Mouse (Mus musculus) adrenal gland, adult (tissue): Measurements from ENCODE around the gene Dock1.

Source experiments
- DNase-seq, 2 experiments: peaks; one replicate each; pipeline ENCODE4 v3.0.0; 2022 to 2023; ENCODE audit warnings: low spot score in 1 of 2; ENCODE audit not compliant: inconsistent age in 2 of 2

Gene Dock1

DNA sequence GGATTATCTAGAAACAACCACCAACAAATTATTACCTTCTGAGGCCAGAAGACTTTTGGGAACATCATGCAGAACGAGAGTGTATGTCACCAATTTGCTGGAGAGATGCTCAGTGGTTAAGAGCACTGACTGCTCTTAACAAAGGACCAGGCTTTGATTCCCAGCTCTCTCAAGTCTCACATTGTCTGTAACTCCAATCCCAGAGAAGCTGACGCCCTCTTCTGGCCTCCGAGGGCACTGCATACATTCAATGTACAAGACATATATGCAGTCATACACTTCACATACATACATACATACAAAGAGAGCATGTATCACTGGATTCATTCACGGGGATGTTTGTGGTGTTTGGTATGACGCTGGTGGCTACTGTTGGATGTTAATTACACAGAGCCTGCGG lies 271.4 kb downstream of the Dock1 start:
- DNase-seq = no peak

DNA sequence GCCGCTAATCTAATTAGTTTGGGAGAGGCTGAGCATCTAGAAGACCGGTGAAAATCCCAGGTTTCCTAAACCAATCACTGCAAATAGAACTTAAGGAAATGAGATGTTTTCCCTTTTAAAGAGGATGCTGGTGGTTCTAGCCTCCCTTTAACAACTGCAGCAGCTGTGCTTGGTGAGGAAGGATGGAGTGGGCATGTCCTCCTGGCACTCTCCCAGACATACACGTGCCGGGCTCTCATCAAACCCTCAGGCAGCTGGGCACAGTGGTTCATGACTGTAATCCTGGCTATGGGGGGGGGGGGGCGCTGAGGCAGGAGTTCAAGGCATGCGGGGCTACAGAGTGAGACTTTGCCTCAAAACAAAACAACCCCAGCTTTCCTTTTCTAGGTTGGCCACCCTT lies 272.6 kb downstream of the Dock1 start:
- DNase-seq = no peak

DNA sequence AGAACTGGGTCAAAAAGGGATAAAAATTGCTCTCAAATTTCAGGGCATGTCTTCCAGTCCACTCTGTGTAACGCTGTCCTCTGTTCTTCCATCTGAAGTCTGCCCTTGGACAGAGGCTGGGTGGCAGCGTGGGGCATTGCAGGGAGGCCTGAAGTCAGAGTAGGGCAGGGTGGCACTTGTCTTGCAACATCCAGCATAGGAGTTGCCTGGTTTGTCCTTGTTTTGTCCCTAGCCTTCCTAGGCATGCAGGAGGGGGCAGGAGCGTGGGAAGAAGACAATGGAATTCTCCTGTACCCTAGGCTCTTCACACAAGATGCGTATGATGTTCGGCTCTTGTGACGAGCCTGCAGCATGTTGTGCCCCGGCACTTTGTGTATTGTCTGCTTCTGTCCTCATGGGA lies 273.2 kb downstream of the Dock1 start:
- DNase-seq = peak; percentile 46 to 86

DNA sequence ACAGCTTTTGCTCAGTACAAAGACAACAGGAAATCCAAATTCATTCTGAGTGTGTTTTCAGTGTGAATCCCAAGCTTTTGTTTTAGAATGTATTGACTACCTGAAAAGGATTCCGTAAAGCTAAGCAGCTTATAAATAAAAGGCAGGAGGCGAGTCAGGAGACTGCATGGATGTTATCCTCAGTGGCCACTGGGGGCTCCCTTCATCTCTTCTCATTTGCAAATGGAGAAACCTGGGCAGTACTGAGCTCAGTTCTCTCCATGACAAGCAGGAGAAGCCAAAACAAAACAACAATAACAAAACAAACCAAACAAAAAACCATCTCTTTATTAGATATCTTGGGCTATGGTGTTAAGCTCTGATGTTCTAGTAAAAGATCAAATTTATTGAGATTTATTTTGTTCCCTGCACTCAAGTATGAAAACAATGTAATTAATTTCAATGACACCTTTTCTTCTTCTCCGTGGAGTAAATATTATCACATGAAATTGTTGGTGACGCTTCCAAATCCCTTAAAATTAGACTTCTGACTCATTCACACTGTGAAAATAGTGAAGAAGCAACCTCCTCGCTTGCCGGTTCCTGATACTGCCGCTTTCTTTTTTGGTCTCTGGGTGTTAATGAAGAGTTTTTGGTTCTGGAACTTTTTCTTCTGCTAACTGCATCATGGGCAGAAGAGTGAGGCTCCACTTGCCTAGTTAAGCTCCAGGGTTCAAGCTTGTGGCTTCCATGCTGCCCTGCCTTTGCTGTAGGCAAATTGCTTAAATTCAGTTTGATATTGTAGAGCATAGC lies 275.7 kb downstream of the Dock1 start:
- DNase-seq = no peak

DNA sequence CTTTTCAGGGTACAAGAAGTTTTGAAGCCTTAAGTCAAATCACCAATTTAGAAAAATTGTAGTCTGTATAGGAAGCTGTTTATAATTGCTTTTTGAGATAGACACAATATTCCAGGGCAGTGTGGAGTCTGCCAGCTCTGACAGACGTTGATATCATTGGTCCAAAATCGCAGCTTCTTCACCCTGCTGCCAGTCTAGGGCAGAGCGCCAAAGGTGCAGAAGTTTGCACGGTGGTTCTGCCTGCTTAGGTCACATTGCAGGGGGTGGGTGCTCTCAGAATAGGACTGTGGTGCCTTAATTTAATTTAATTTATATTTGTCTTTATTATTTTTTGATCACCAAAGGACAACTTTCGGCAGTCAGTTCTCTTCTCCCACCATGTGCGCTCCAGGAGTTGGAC lies 288.6 kb downstream of the Dock1 start:
- no peak for DNase-seq

DNA sequence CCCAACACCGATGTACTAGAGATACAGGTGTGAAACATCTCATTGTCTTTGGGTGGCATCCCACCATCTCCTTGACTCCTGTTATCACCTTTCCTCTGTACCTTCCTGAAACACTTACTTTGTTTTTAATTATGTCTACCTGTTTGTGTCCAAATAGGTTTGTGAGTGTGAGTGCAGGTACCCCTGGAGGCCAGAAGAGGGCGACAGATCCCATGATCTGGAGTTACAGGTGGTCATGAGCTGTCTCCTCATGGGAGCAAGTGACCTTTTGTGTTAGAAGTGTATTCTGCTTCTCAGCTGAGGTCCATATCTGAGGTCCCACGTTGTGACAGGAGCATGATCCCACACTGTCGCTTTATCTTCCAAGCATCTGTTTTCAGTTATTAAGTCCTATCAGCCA lies 290.4 kb downstream of the Dock1 start:
- peak in 1 of 2 experiments; percentile 69 for DNase-seq

DNA sequence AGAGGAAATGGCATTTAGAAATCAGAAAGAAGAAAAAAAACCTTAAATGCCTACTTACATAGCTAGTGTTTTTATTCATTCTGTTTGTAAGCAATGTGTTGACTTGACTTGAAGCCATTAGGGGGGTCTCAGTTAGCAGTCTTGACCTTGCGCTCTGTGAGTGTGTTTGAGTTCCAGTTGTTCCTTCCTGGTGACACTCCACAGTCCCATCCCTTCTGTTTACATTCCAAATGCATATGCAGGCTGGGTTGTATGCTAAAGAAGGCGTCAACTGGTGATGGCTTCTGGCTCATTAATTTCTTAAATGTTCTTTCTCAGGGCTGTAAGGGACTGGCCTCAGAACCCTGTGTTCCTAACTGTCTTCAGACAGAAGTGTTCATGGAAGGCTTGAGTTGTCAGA lies 291.2 kb downstream of the Dock1 start:
- no peak for DNase-seq

DNA sequence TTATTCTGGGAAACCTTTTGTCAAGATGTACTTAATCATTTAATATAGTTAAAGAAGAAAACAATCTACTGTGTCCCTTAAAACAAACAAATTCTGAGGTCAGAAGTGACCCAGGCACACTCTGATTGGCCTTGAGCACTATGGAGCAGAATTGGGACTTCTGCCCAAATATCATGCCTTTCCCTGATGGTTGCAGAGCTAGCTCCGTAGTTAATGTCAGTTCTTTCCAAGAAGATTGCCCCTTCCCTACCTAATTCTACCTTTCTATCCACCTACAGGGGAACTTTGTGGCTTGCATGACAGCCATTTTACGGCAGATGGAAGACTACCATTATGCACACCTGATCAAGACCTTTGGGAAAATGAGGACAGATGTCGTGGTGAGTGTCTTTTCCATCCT lies 319.8 kb downstream of the Dock1 start:
- DNase-seq = peak in 1 of 2 experiments; percentile 64

DNA sequence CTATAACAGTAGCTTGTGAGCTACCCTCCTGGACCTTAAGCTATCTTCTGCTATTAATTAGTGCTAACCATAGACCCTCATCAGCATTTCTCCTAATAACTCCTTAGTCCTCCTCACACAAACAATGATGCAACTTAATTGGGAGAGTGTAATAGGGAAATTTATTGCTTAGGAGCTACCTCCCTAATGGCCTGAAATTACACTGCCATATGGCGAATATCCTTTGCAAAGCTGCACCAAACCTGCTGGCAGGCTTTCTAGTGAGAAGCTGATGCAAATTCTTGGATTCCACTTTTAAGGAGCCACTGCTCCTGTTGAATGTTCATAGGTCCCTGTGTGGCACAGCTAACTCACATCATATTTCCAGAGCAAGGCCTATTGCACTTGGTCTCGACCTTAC lies 320.5 kb downstream of the Dock1 start:
- DNase-seq = no peak

DNA sequence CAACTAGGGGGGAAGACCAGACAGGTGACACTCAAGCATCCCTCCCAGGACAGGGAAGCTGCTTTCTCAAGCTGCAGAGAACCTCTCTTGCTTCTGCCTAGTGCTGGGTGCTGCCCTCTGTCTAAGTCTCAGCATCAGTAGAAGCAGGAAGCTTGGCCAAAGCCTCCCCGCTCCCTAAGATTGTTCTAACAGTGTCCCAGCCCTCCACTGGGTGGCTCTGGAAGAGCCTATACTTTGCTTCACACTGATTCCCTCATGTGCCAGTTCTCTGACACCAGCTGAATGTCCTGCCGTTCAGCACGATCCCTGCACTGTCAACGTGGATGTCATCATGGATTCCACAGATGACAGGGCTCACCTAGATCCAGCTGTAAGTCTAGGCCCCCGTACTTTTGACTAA lies 324.5 kb downstream of the Dock1 start:
- no peak for DNase-seq

DNA sequence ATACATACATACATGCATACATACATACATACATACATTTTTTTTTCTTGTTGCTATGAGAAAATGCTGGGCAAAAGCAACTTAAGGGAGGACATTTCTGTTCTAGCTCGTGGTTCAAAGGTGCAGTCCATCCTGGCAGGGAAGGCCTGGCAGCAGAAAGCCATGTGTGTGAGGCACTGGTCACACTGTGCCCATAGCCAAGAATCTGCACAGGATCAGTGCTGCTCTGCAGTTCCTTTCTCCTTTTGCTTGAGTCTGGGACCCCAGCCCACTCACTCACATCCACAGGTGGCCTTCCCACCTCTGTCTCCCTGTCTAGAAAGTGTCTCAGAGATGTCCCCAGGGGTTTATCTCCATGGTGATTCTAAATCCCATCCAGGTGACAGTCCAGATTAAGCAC lies 331.8 kb downstream of the Dock1 start:
- no peak for DNase-seq

DNA sequence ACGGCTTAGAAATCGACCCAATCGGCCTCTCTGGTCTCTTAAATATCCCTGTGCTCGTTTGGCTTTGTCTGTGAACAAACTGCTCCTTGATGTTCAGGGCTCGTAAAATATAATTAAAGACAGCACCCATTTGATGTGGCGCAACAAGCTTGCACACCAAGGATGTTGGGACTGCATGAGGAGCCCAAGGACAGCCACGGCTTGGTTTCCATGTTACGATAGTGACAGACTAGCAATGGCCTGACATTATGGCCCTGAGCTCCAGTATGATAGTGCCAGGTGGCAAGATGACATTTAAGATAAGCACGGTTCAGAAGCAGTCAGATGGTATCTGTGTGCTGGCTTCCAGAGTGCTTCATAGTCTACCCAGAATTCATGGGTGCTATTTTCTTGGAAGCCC lies 332.4 kb downstream of the Dock1 start:
- peak; percentile 72 to 90 for DNase-seq

DNA sequence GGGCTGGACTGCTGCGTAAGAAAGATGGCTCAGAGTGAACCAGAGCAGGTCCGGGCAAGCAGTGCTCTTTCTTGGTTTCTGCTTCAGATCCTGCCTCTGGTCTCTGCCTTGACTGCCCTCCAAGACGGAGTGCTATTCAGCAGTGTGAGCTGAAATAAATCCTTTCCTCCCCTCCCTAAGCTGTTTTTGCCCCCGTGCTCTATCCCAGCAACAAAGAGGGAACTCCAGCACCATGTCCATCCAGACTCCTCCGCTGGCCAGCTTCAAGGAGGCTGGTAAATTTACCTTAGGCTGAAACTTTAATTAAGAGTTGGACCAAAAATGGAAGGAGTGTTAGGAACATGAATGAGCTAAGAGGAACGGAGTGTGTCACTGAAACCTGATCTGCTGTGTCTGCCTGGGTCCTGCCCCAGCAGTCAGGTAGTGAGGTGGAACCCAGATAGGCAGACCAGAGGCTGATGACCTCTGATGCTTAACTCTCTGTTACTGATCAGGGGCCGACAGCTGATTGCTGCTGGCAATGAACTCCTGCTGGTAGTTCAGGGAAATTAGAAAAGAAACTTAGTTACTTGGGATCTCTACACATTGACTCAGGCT lies 335.6 kb downstream of the Dock1 start:
- no peak for DNase-seq

DNA sequence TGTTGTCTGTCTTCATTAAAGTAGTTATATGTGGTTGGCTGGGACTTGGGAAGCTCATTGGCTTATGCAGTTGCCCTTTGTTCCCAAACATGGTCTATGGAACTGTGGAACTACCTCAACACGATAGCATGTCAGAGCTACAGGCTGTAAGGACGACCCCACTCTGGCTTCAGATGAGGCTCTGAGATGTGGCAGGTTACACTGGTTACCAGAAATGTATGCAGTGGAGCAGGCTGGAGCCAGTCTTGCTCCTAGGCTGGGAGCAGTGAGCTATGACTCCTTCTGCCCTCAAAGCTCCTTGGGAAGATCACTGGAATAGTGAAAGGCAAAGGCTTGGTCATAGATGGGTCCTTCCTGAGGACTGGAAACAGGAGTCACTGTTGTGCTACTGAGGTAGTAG lies 337.6 kb downstream of the Dock1 start:
- DNase-seq = no peak

DNA sequence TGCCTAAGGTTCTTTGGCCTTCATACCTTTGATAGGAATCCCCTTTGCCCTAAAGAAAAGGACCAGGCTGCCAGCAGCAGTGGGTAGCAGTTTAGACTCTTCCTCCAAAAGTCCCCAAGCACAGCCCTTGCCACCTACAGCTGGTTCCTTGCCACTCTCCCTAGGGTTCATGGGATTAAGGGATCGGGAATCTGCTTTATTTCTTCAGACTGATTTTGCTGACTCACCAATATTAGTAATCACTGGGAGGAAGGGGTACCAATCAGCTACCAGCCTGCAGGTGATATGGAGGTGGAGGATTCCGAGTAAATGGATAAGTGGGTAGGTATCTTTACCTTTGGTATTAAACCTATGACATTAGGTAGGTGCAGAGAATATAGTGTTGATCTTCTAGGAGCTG lies 340.5 kb downstream of the Dock1 start:
- no peak for DNase-seq

DNA sequence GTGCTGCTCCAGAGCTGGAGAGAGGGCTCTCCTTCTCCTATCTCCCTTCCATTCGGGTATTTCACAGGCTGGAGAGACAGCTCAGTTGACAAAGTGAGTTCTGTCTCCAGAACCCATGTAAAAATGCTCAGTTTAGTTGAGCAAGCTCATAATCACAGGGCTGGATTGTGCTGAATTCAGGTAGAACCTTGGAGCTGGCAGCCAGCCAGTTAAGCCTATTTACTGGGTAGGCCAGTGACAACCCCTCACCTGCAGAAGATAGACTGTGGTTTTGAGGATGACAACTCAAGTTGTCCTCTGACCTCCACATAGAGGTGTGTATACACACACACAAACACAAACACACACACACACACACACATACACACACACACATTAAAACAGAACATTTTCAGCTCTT lies 347.1 kb downstream of the Dock1 start:
- no peak for DNase-seq

DNA sequence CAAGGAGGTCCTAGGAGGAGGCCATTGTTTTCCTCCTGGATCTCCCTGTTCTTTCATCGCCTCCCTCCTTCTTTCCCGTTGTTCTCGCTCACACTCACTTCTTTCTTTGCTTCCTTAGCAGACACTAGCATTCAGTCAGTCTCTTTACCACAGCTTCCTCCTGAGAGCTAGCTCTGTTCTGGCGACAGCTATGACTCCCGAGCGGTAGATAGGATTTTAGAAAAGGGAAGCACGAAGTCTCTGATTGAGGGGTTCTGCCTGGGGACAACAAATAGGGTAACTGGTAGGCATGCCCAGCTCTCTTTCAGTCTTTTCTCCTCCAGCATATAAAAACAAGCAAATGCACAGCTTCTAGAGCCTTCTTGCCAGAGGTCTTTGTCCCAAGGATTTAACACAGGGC lies 350.3 kb downstream of the Dock1 start:
- DNase-seq = no peak

DNA sequence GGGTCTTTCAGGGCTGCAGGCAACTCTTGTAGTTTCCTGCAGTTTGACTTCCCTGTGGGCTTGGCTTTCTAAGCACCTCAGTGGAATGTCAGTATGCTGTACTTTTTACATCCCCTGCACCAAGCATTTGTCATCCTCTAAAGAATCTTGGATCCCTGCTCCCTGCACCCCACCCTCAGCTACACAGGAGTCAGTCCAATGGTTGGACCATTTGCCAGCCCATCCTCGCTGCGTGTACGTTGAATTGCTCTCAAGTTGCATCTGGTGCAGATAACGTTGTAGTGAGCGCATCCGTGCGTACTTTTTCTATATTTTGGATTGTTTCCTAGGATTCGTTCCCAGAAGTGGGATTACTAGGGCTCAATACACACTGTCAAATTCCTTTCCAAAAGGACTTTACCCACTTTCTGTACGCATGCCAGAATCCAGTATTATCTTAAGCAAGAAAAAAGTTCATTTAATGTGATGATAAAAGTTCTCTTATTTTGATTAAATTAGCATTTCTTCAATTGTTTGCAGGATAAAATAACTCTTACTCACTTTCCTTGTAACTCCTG lies 351.2 kb downstream of the Dock1 start:
- DNase-seq = no peak

DNA sequence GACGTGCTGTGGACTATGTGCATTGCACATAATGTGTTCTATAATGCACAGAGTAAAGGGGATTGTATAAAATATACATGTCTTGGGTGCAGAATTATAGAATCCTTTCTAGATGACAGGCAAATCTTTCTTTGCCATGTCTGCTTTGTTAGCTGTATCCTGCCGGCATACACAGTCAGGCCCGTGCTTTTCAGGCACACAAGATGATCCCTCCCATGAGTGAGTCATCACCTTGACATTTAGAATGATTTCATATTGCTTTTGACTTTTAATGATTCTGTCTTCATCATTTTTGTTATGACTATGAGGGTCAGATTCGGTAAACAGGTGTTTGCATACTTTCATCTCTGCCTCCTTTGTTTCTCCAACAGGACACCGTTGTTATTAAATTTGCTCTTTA lies 354.1 kb downstream of the Dock1 start:
- DNase-seq = peak; percentile 68 to 82

DNA sequence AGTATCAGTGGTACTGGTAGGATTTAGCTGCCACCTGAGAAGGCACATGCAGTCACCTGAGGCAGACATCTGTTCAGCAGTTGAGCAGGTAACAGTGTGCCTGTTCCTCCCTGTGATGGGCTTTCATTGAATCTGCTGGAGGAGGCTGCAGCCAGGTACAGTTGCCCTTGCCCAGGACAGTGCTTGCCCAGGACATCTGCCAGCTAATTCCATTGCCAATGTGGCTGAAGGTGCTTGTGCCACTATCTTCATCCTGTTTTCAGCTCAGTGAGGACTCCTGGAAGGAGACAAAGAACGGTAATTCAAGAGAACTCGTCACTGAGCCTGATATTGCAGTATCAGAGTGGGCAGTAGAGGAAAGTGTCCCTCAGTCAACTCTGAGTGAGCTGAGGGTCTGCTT lies 358.3 kb downstream of the Dock1 start:
- no peak for DNase-seq

DNA sequence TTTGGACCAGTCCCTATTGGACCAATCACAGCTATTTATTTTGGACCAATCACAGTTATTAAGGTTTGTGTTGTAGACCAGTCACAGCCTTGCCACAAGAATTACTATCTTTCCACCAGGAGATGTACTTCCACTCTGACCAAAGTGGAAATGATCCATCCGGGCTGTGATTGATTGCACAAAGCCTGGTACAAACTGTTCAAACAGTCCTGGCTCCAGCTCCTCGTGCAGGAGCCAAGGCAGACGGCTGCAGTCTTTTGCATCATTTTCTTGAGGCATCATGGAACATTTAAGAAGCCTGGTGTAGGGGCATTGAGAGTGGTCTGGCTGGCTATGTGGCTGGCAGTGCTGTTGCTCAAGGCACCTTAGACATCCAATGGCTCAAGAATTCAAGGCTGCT lies 358.7 kb downstream of the Dock1 start:
- peak; percentile 79 to 85 for DNase-seq

DNA sequence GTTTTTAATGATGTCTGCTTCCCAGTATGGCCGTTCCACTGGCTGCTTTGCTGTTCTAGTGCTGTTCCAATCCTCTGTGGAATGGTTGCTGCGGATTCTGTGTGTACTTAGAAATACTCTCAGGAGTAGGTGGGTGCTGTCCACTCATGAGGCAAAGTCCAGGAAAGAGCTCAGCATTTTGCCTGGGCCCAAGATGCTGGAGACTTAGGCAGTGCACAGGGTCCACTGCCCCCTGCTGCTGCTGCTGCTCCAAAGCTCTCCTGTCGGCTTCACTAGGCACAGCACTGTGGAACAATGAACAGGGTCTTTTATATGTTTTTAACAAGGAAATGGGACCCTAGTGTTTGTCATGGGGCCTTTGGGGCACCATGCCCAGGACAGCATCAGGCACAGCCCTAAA lies 361.0 kb downstream of the Dock1 start:
- no peak for DNase-seq

DNA sequence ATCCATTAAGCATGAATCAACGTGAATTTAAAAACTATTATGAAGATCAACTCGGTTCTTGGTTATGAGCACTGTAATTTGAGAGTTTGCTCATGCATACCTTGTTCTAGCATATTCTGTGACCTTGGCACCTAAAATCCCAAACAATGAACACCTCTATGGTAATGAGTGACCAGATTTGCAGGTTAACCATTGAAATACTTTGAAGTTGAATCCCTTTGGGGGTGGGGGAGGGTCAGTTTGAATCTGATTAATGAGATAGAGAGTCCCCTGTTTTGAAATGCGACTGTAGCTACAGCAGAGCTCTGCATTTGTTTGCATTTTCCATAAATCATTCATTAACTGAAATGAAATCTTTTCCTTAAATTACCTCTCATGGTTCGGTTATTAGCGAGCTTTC lies 364.4 kb downstream of the Dock1 start:
- DNase-seq = no peak
